Mouse (Mus musculus) heart, postnatal 0 days (tissue): ENCODE data around the gene Gins3. TPM values are rescaled to one million over a fixed set of nuclear protein-coding genes. Genes with fewer than 3 reads are reported as not detected.

Source experiments
- ATAC-seq: fragments of 200-750 bp; cut with Nextera tagmentation; 2 replicates; pipeline ENCODE4 v1.8.0; 2017; ENCODE audit warnings: low read depth, moderate number of reproducible peaks, moderate library complexity; ENCODE audit not compliant: insufficient read depth
- DNase-seq: peaks from one replicate; pipeline ENCODE4 v3.0.0-alpha.2; 2016; ENCODE audit warnings: low spot score
- H3K27ac ChIP-seq: fragments of 300-500 bp; sonication (generic); 2 replicates; pipeline ENCODE4 v1.5.1; 2014; ENCODE audit warnings: low read depth, mild to moderate bottlenecking
- H3K27me3 ChIP-seq: fragments of 300-500 bp; sonication (generic); 2 replicates; pipeline ENCODE4 v1.6.1; 2014; ENCODE audit warnings: low read length, mixed read lengths; ENCODE audit not compliant: control insufficient read depth, insufficient read depth
- H3K36me3 ChIP-seq: fragments of 300-500 bp; sonication (generic); replicated peaks from 2 replicates; pipeline ENCODE4 v1.6.1; 2014; ENCODE audit warnings: low read length, mixed read lengths; ENCODE audit not compliant: control insufficient read depth, insufficient read depth
- H3K4me1 ChIP-seq: fragments of 300-500 bp; sonication (generic); 2 replicates; pipeline ENCODE4 v1.6.1; 2014; ENCODE audit warnings: antibody characterized with exemption; ENCODE audit not compliant: control insufficient read depth, insufficient read depth
- H3K4me2 ChIP-seq: fragments of 300-500 bp; sonication (generic); 2 replicates; pipeline ENCODE4 v1.6.1; 2014; ENCODE audit warnings: low read depth, mild to moderate bottlenecking, low read length, moderate library complexity
- H3K4me3 ChIP-seq: fragments of 300-500 bp; sonication (generic); 2 replicates; pipeline ENCODE4 v1.5.1; 2014; ENCODE audit warnings: low read depth, low read length
- H3K9ac ChIP-seq: fragments of 300-500 bp; sonication (generic); replicated peaks from 2 replicates; pipeline ENCODE4 v1.6.1; 2014; ENCODE audit warnings: low read depth, low read length, mixed read lengths
- H3K9me3 ChIP-seq: fragments of 300-500 bp; sonication (generic); replicated peaks from 2 replicates; pipeline ENCODE4 v1.6.1; 2016; ENCODE audit warnings: low read length; ENCODE audit not compliant: control insufficient read depth
- CTCF ChIP-seq: IDR thresholded peaks from 2 replicates; pipeline ENCODE4 v1.5.1; 2016; ENCODE audit warnings: antibody characterized with exemption, control low read depth, low read depth
- EP300 ChIP-seq: IDR thresholded peaks from 2 replicates; pipeline ENCODE4 v1.6.1; 2016; ENCODE audit warnings: antibody characterized with exemption, low read depth
- WGBS: fragments of 180-500 bp; shearing (Covaris S2); extraction: QIAGEN DNeasy Blood & Tissue Kit; methylation state at CpG from one replicate; pipeline ENCODE4 v1.1.7; 2014; 5-methylcytosine and 5-hydroxymethylcytosine counted together
- polyA plus RNA-seq: library from polyadenylated mRNA; unstranded; fragments of >200 nt; fragmentation: Nextera tagmentation; extraction: Ambion mirVana; gene quantifications from 2 replicates; pipeline ENCODE4 v1.2.1, GENCODE M21; 2015
- total RNA-seq: library from RNA; depleted of rRNA; stranded (reverse); fragments of >200 nt; gene quantifications from 2 replicates; pipeline ENCODE4 v1.2.3, GENCODE M21; 2014; ENCODE audit warnings: low replicate concordance; rRNA removed

The Gins3 gene
- total RNA-seq (3.9 and 4.1 TPM in 2 replicates), polyA plus RNA-seq (4.4 and 5.2 TPM in 2 replicates)

- WGBS: under 1% methylated on average over 52 of the region's 52 CpGs
- Histone ChIP-seq H3K4me2 (peak within 1 kb of the TSS; percentile 89), H3K9ac (peak within 1 kb of the TSS; percentile 65), H3K27me3 (no peaks in the 10 kb centered on the region), H3K4me3 (peak within 1 kb of the TSS; percentile 83), H3K4me1 (0 out of 2 replicates have a peak, but pooled peaks cover 5% of the 10 kb centered on the region), H3K27ac (no peak within 1 kb of the TSS), H3K36me3 (no peaks in the 10 kb centered on the region; the same call in 1 of the 2 replicates), H3K9me3 (no peaks in the 10 kb centered on the region)
- ATAC-seq (peak; percentile 93), DNase-seq (peak; percentile 87)
- TF ChIP-seq EP300 (no peak; the same call in 1 of the 2 replicates), CTCF (no peak)
Measured at GRCm38 (mm10) chr8:95633262-95634062, at the start of gene Gins3. Gins3 (plus strand) TSS chr8:95633453.

DNA sequence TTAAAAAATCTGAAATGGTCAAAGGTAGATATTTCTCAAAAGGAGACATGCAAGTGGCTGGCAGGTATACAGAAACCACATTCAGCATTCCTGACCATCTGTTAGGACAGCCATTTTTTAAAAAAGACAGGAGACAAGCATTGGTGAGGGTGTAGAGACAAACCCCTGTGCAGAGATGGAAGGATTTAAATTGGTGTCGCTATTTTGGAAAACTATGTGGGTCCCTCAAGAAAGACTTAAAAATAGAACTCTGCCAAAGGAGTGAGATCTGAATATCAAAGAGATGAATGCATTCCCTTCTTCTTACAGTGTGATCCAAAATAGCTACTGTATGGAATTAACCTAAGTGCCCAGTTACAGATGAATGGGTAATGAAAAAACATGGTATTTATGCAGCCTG, 45.9 kb upstream of the Gins3 start:
- ATAC-seq (0 out of 2 replicates have a peak, but pooled peaks have one; percentile 39), DNase-seq (no peak)
- Histone ChIP-seq H3K36me3 (no peaks in the 10 kb centered on the region), H3K27me3 (no peaks in the 10 kb centered on the region), H3K4me3 (no peak overlapping the region), H3K27ac (peak overlapping the region; percentile 62), H3K9me3 (no peaks in the 10 kb centered on the region), H3K4me1 (no peaks in the 10 kb centered on the region), H3K4me2 (no peak overlapping the region), H3K9ac (no peak overlapping the region)
- WGBS: 17% methylated on average over 1 of the region's 1 CpGs
- TF ChIP-seq CTCF: no peak
- no peak for TF ChIP-seq EP300

DNA sequence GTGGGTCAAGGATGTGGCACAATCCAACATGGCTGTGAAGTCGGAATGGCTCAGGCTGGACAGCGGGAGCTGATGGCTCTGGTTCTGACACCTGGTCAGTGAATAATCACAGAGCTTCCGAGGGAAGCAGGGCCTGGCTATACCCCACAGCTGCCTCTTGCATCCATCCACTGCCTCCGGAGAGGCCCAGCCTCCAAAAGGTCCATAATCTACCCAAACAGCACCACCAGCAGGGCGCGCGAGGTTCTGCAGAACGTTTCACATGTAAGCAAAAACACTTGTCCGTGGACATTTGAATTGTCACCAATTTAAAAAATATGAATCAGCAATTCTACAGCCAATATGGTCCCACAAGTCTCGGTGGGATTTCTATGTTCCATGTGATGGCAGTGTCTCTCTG, 44.0 kb upstream of the Gins3 start:
- WGBS: 70% methylated on average over 10 of the region's 10 CpGs
- Histone ChIP-seq H3K4me1 (no peaks in the 10 kb centered on the region), H3K4me2 (no peak overlapping the region), H3K4me3 (no peak overlapping the region), H3K36me3 (no peaks in the 10 kb centered on the region), H3K27ac (no peak overlapping the region), H3K9me3 (no peaks in the 10 kb centered on the region), H3K9ac (no peak overlapping the region), H3K27me3 (no peaks in the 10 kb centered on the region)
- no peak for TF ChIP-seq EP300
- no peak for TF ChIP-seq CTCF
- ATAC-seq: no peak
- DNase-seq: no peak

DNA sequence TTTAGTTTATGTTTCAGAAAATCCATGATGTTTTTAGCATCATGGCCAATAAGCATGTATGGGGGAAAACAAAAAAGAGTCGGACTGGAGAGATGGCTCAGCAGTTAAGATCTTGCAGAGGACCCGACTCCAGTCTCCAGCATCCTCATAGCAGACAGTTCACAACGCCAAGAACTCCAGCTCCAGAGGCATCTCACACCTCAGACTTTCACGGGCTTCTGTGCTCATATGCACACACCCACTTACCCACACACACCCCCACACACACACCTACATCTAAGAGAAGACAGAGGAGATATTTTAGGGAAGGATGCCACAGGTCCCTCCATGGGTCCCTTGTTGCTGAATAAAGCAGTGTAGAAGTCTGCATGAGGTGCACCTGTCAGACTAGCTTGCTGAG, 42.7 kb upstream of the Gins3 start:
- Histone ChIP-seq H3K4me3 (no peak overlapping the region), H3K36me3 (no peaks in the 10 kb centered on the region), H3K27ac (no peak overlapping the region), H3K4me2 (no peak overlapping the region), H3K9ac (no peak overlapping the region), H3K9me3 (no peaks in the 10 kb centered on the region), H3K4me1 (no peaks in the 10 kb centered on the region; the same call in 1 of the 2 replicates), H3K27me3 (no peaks in the 10 kb centered on the region)
- WGBS: 65% methylated on average over 4 of the region's 4 CpGs
- ATAC-seq (no peak), DNase-seq (no peak)
- TF ChIP-seq EP300: no peak

- no peaks in the 10 kb centered on the region for H3K27me3 ChIP-seq
- WGBS: 82% methylated on average over 12 of the region's 12 CpGs
- H3K4me3 ChIP-seq: no peak overlapping the region
- H3K4me1 ChIP-seq: no peaks in the 10 kb centered on the region; the same call in 1 of the 2 replicates
- H3K27ac ChIP-seq: no peak overlapping the region
- DNase-seq: no peak
- no peak for ATAC-seq
- TF ChIP-seq EP300 (no peak), CTCF (no peak)
- H3K4me2 ChIP-seq: no peak overlapping the region
- no peak overlapping the region for H3K9ac ChIP-seq
- H3K36me3 ChIP-seq: no peaks in the 10 kb centered on the region
- H3K9me3 ChIP-seq: no peaks in the 10 kb centered on the region
Measured at GRCm38 (mm10) chr8:95592131-95592780, 41.0 kb upstream of the Gins3 start.
